Mouse (Mus musculus) MEL (cell line): Measurements from ENCODE around the gene Tpcn2. TPM values are rescaled to one million over a fixed set of nuclear protein-coding genes. Genes with fewer than 3 reads are reported as not detected.

Experiments used
- DNase-seq: peaks from one replicate; pipeline ENCODE4 v3.0.0; 2011; ENCODE audit warnings: low read depth, low spot score
- H3K27ac ChIP-seq: 2 replicates; pipeline ENCODE4 v1.5.1; 2012; ENCODE audit warnings: low read depth, mild to moderate bottlenecking, control low read depth, low read length, moderate library complexity; ENCODE audit not compliant: control insufficient read depth
- H3K27me3 ChIP-seq, 2 experiments: fragments of 150-350 bp in 1 of 2; sonication (generic) in 1 of 2; 2 replicates each; pipeline ENCODE4 v1.6.1; 2012; ENCODE audit warnings: low read length in 2 of 2, mild to moderate bottlenecking in 2 of 2, improper control_type of control experiment in 1 of 2, moderate library complexity in 1 of 2; ENCODE audit not compliant: insufficient read depth in 2 of 2, control insufficient read depth in 1 of 2
- H3K36me3 ChIP-seq, 2 experiments: 2 replicates each; pipeline ENCODE4 v1.6.1; 2012 to 2014; ENCODE audit warnings: low read length in 2 of 2, improper control_type of control experiment in 1 of 2, inconsistent platforms in 1 of 2, mild to moderate bottlenecking in 1 of 2; ENCODE audit not compliant: insufficient read depth in 2 of 2, control insufficient read depth in 1 of 2
- H3K4me1 ChIP-seq, 2 experiments: fragments of 150-350 bp in 1 of 2; sonication (generic) in 1 of 2; 2 replicates each; pipeline ENCODE4 v1.6.1; 2012; ENCODE audit warnings: low read length in 2 of 2, improper control_type of control experiment in 1 of 2, mild to moderate bottlenecking in 1 of 2; ENCODE audit not compliant: insufficient read depth in 2 of 2, control insufficient read depth in 1 of 2
- H3K4me3 ChIP-seq, 2 experiments: fragments of 150-350 bp in 1 of 2; sonication (generic) in 1 of 2; 2 replicates each; pipeline ENCODE4 v1.5.1; 2012; ENCODE audit warnings: low read depth in 2 of 2, low read length in 2 of 2, mild to moderate bottlenecking in 2 of 2, moderate library complexity in 2 of 2, control low read depth in 1 of 2, improper control_type of control experiment in 1 of 2; ENCODE audit not compliant: control insufficient read depth in 1 of 2, insufficient read depth in 1 of 2
- H3K79me2 ChIP-seq: 2 replicates; pipeline ENCODE4 v1.6.1; 2012; ENCODE audit warnings: mild to moderate bottlenecking, low read length, moderate library complexity; ENCODE audit not compliant: control insufficient read depth, poor library complexity, insufficient read depth
- H3K9ac ChIP-seq: 2 replicates; pipeline ENCODE4 v1.6.1; 2012; ENCODE audit warnings: low read depth, mild to moderate bottlenecking, control low read depth, low read length, moderate library complexity; ENCODE audit not compliant: control insufficient read depth, poor library complexity, severe bottlenecking
- H3K9me3 ChIP-seq: fragments of 150-350 bp; sonication (generic); replicated peaks from 2 replicates; pipeline ENCODE4 v1.6.1; 2012; ENCODE audit warnings: mild to moderate bottlenecking, low read length, improper control_type of control experiment, moderate library complexity; ENCODE audit not compliant: insufficient read depth
- BHLHE40 ChIP-seq: IDR thresholded peaks from 2 replicates; pipeline ENCODE4 v1.6.1; 2012; ENCODE audit warnings: low read depth, mild to moderate bottlenecking, inconsistent platforms, low read length, improper control_type of control experiment, borderline replicate concordance
- CHD2 ChIP-seq: IDR thresholded peaks from 2 replicates; pipeline ENCODE4 v1.6.1; 2011; ENCODE audit warnings: low read length, improper control_type of control experiment
- CTCF ChIP-seq, 3 experiments: IDR thresholded peaks in 2 of 3; conservative IDR thresholded peaks in 1 of 3; 2 replicates each; pipeline ENCODE4 v1.5.1; 2011 to 2012; ENCODE audit warnings: low read length in 3 of 3, low read depth in 2 of 3, mild to moderate bottlenecking in 2 of 3, improper control_type of control experiment in 1 of 3, inconsistent platforms in 1 of 3, mixed read lengths in 1 of 3, moderate library complexity in 1 of 3; ENCODE audit not compliant: control insufficient read depth in 1 of 3, insufficient read depth in 1 of 3, poor library complexity in 1 of 3, severe bottlenecking in 1 of 3
- ELF1 ChIP-seq: IDR thresholded peaks from 2 replicates; pipeline ENCODE4 v1.6.1; 2014; ENCODE audit warnings: low read depth, mild to moderate bottlenecking, inconsistent platforms, low read length, improper control_type of control experiment, moderate library complexity
- GABPA ChIP-seq: IDR thresholded peaks from 2 replicates; pipeline ENCODE4 v1.6.1; 2012; ENCODE audit warnings: low read depth, mild to moderate bottlenecking, inconsistent platforms, low read length, improper control_type of control experiment, moderate library complexity
- GATA1 ChIP-seq: IDR thresholded peaks from 2 replicates; pipeline ENCODE4 v1.6.1; 2011; ENCODE audit warnings: low read depth, low read length, improper control_type of control experiment
- HCFC1 ChIP-seq: IDR thresholded peaks from 2 replicates; pipeline ENCODE4 v1.6.1; 2012; ENCODE audit warnings: low read depth, mild to moderate bottlenecking, inconsistent platforms, low read length, improper control_type of control experiment, moderate library complexity
- JUND ChIP-seq: IDR thresholded peaks from 2 replicates; pipeline ENCODE4 v1.6.1; 2011; ENCODE audit warnings: low read depth, mild to moderate bottlenecking, improper control_type of control experiment, low read length
- KAT2A ChIP-seq: conservative IDR thresholded peaks from 2 replicates; pipeline ENCODE4 v1.6.1; 2012; ENCODE audit warnings: low read depth, low read length, improper control_type of control experiment, inconsistent platforms
- MAFK ChIP-seq: IDR thresholded peaks from 2 replicates; pipeline ENCODE4 v1.6.1; 2011; ENCODE audit warnings: low read depth, mild to moderate bottlenecking, low read length, improper control_type of control experiment, borderline replicate concordance
- MAX ChIP-seq: IDR thresholded peaks from 2 replicates; pipeline ENCODE4 v1.6.1; 2011; ENCODE audit warnings: low read length, improper control_type of control experiment
- MAZ ChIP-seq: IDR thresholded peaks from 2 replicates; pipeline ENCODE4 v1.6.1; 2012; ENCODE audit warnings: low read depth, mild to moderate bottlenecking, inconsistent platforms, low read length, improper control_type of control experiment
- MEF2A ChIP-seq: IDR thresholded peaks from 2 replicates; pipeline ENCODE4 v1.6.1; 2014; ENCODE audit warnings: low read depth, mild to moderate bottlenecking, inconsistent platforms, low read length, improper control_type of control experiment; ENCODE audit not compliant: poor library complexity, insufficient replicate concordance, severe bottlenecking; ENCODE audit errors: extremely low read depth
- MXI1 ChIP-seq: IDR thresholded peaks from 2 replicates; pipeline ENCODE4 v1.6.1; 2011; ENCODE audit warnings: mild to moderate bottlenecking, low read depth, low read length, improper control_type of control experiment
- MYB ChIP-seq: IDR thresholded peaks from 2 replicates; pipeline ENCODE4 v1.6.1; 2011; ENCODE audit warnings: mild to moderate bottlenecking, low read depth, low read length, improper control_type of control experiment
- MYC ChIP-seq: IDR thresholded peaks from 2 replicates; pipeline ENCODE4 v1.6.1; 2011; ENCODE audit warnings: low read depth, mild to moderate bottlenecking, low read length, improper control_type of control experiment, moderate library complexity
- NELFE ChIP-seq: IDR thresholded peaks from 2 replicates; pipeline ENCODE4 v1.6.1; 2011; ENCODE audit warnings: low read depth, low read length, improper control_type of control experiment
- RAD21 ChIP-seq: IDR thresholded peaks from 2 replicates; pipeline ENCODE4 v1.6.1; 2011; ENCODE audit warnings: mild to moderate bottlenecking, low read depth, low read length, improper control_type of control experiment
- SIN3A ChIP-seq: IDR thresholded peaks from 2 replicates; pipeline ENCODE4 v1.6.1; 2012; ENCODE audit warnings: low read length, improper control_type of control experiment, inconsistent platforms
- SMC3 ChIP-seq: IDR thresholded peaks from 2 replicates; pipeline ENCODE4 v1.6.1; 2011; ENCODE audit warnings: low read depth, low read length, improper control_type of control experiment
- TBP ChIP-seq: IDR thresholded peaks from 2 replicates; pipeline ENCODE4 v1.8.0; 2011; ENCODE audit warnings: low read depth, low read length, improper control_type of control experiment
- USF2 ChIP-seq, 2 experiments: IDR thresholded peaks; 2 replicates each; pipeline ENCODE4 v1.6.1; 2011 to 2012; ENCODE audit warnings: improper control_type of control experiment in 2 of 2, low read length in 2 of 2, borderline replicate concordance in 1 of 2, inconsistent platforms in 1 of 2, low read depth in 1 of 2, mild to moderate bottlenecking in 1 of 2; ENCODE audit not compliant: insufficient read depth in 1 of 2
- ZC3H11A ChIP-seq: IDR thresholded peaks from 2 replicates; pipeline ENCODE4 v1.6.1; 2012; ENCODE audit warnings: low read depth, mild to moderate bottlenecking, inconsistent platforms, low read length, improper control_type of control experiment
- ZKSCAN1 ChIP-seq: IDR thresholded peaks from 2 replicates; pipeline ENCODE4 v1.6.1; 2012; ENCODE audit warnings: low read depth, mild to moderate bottlenecking, inconsistent platforms, low read length, improper control_type of control experiment, moderate library complexity
- polyA plus RNA-seq, 2 experiments: library from polyadenylated mRNA; stranded (reverse) in 1 of 2; unstranded in 1 of 2; fragments of >175 nt in 1 of 2; fragments of >200 nt in 1 of 2; gene quantifications; 2 replicates each; pipeline versions ENCODE4 v1.2.1 to v1.2.4; 2012; ENCODE audit warnings: low replicate concordance in 2 of 2, low read depth in 1 of 2; ENCODE audit not compliant: insufficient read length in 2 of 2, insufficient read depth in 1 of 2, missing spikeins in 1 of 2
- total RNA-seq: library from RNA; depleted of rRNA; stranded (reverse); fragments of 300-350 nt; gene quantifications from 2 replicates; pipeline ENCODE4 v1.2.3, GENCODE M21; 2012

Gene Tpcn2
- total and polyA plus RNA-seq, 3 experiments = 6.4 to 10.3 TPM; not detected in 1

DNA sequence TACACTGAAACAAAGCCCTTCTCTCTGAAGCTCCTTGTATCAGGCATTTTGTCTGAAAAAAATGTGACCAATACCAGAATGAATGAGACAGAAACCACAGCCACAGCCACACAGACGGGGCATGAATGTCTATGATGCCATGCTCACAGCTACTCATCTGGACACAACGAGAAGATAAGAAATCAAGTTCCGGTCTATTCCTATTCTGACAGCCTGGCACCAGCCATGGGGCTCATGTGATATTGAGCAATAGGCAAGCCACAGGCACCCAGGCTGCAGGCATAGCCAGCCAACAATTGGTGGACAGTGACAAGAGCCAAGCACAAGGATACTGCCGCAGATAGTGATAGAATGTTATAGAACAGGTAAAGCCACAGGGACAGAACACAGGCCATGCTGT is 68.3 kb downstream of the Tpcn2 start:
- DNase-seq = no peak
- Histone ChIP-seq H3K36me3 (no peaks in the 10 kb centered on the region), H3K4me1 (no peaks in the 10 kb centered on the region), H3K4me3 (no peak overlapping the region), H3K79me2 (no peaks in the 10 kb centered on the region), H3K27ac (no peak overlapping the region), H3K9ac (no peak overlapping the region), H3K9me3 (no peaks in the 10 kb centered on the region), H3K27me3 (no peaks in the 10 kb centered on the region)
- no peak for TF ChIP-seq HCFC1
- no peak for TF ChIP-seq KAT2A
- no peak for TF ChIP-seq CHD2
- no peak for TF ChIP-seq ZC3H11A
- no peak for TF ChIP-seq SMC3
- no peak for TF ChIP-seq ELF1
- no peak for TF ChIP-seq MEF2A
- TF ChIP-seq RAD21 = no peak
- no peak for TF ChIP-seq MAZ
- no peak for TF ChIP-seq MAFK
- no peak for TF ChIP-seq GABPA
- TF ChIP-seq NELFE = no peak

GRCm38 (mm10) chr7:145211680-145212659 is 71.8 kb downstream of the Tpcn2 start:
- Histone ChIP-seq H3K9me3 (no peaks in the 10 kb centered on the region), H3K27ac (no peak overlapping the region), H3K36me3 (no peaks in the 10 kb centered on the region), H3K27me3 (no peaks in the 10 kb centered on the region), H3K4me3 (no peak overlapping the region)
- TF ChIP-seq GATA1 = no peak
- TF ChIP-seq MAZ = no peak
- no peak for TF ChIP-seq TBP
- no peak for TF ChIP-seq MAX
- no peak for TF ChIP-seq ZKSCAN1
- no peak for TF ChIP-seq USF2 (IDR thresholded peaks at IDR 0.05; ENCODE audit: borderline replicate concordance in 1 of 2, insufficient read depth in 1 of 2, low read depth in 1 of 2, low read length in 2 of 2)
- no peak for TF ChIP-seq MYB
- TF ChIP-seq SMC3 = no peak
- TF ChIP-seq MYC = no peak
- TF ChIP-seq NELFE = no peak
- no peak for TF ChIP-seq SIN3A
- TF ChIP-seq MXI1 = no peak
- no peak for TF ChIP-seq RAD21
- TF ChIP-seq JUND = no peak
- no peak for TF ChIP-seq ELF1
- no peak for TF ChIP-seq BHLHE40
- no peak for TF ChIP-seq MAFK
- no peak for TF ChIP-seq CTCF (IDR thresholded peaks at IDR 0.05 in 2 of 3, conservative IDR thresholded peaks at IDR 0.05 in 1 of 3; ENCODE audit: control insufficient read depth in 1 of 3, insufficient read depth in 1 of 3, low read depth in 2 of 3, low read length in 3 of 3, poor library complexity in 1 of 3, severe bottlenecking in 1 of 3)
- TF ChIP-seq, all 39 proteins: peak for 0
- H3K9ac ChIP-seq = no peak overlapping the region
- DNase-seq = no peak
- H3K4me1 ChIP-seq = no peaks in the 10 kb centered on the region
- no peaks in the 10 kb centered on the region for H3K79me2 ChIP-seq
